Mouse (Mus musculus) forebrain, embryonic 16.5 days (tissue): Measurements from ENCODE around the gene Pak4. TPM values are rescaled to one million over a fixed set of nuclear protein-coding genes. Genes with fewer than 3 reads are reported as not detected.

Experiments used
- ATAC-seq: fragments of 200-750 bp; cut with Nextera tagmentation; 2 replicates; pipeline ENCODE4 v1.8.0; 2017; ENCODE audit warnings: mild to moderate bottlenecking, moderate library complexity
- H3K27ac ChIP-seq: fragments of 300-500 bp; sonication (generic); 2 replicates; pipeline ENCODE4 v1.5.1; 2014; ENCODE audit warnings: low read length, control low read depth
- H3K27me3 ChIP-seq: fragments of 300-500 bp; sonication (generic); replicated peaks from 2 replicates; pipeline ENCODE4 v1.6.1; 2014; ENCODE audit warnings: low read length; ENCODE audit not compliant: control insufficient read depth, insufficient read depth
- H3K36me3 ChIP-seq: fragments of 300-500 bp; sonication (generic); 2 replicates; pipeline ENCODE4 v1.6.1; 2014; ENCODE audit not compliant: control insufficient read depth, insufficient read depth
- H3K4me1 ChIP-seq: fragments of 300-500 bp; sonication (generic); replicated peaks from 2 replicates; pipeline ENCODE4 v1.6.1; 2014; ENCODE audit warnings: low read length; ENCODE audit not compliant: control insufficient read depth, insufficient read depth
- H3K4me2 ChIP-seq: fragments of 300-500 bp; sonication (generic); 2 replicates; pipeline ENCODE4 v1.6.1; 2014; ENCODE audit warnings: mild to moderate bottlenecking, low read length, control low read depth
- H3K4me3 ChIP-seq: fragments of 300-500 bp; sonication (generic); replicated peaks from 2 replicates; pipeline ENCODE4 v1.5.1; 2014; ENCODE audit warnings: mild to moderate bottlenecking, low read length, control low read depth
- H3K9ac ChIP-seq: fragments of 300-500 bp; sonication (generic); replicated peaks from 2 replicates; pipeline ENCODE4 v1.6.1; 2014; ENCODE audit warnings: low read depth, low read length, control low read depth
- H3K9me3 ChIP-seq: fragments of 300-500 bp; sonication (generic); 2 replicates; pipeline ENCODE4 v1.6.1; 2016; ENCODE audit warnings: low read length; ENCODE audit not compliant: control insufficient read depth
- WGBS: fragments of 180-500 bp; shearing (Covaris S2); extraction: QIAGEN DNeasy Blood & Tissue Kit; methylation state at CpG from one replicate; pipeline ENCODE4 v1.1.7; 2014; 5-methylcytosine and 5-hydroxymethylcytosine counted together
- polyA plus RNA-seq: library from polyadenylated mRNA; unstranded; fragments of >200 nt; fragmentation: Nextera tagmentation; extraction: Ambion mirVana; gene quantifications from 2 replicates; pipeline ENCODE4 v1.2.1, GENCODE M21; 2015

Pak4 gene
- polyA plus RNA-seq, 1 experiment from 2014 or later, result 26.7 TPM

DNA sequence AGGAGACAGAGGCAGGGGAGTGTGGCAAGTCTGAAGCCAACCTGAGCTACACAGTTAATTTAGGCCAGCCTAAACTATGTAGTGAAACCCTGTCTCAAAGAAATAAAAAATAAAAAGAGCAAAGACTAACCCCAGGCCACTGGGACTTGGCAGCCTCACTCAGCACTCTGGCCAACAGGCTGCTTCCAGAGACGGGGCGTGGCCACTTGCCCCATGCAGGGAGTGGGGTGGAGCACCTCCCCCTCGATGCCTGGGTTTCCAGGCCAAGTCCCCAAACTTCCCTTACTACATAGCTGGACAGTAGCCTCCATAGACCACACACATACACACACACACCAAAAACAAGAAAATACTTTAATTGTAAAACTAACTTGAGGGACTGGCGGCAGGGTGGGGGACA lies 39.5 kb downstream of the Pak4 start:
- H3K27ac ChIP-seq, result no peak overlapping the region
- no peak overlapping the region for H3K4me3 ChIP-seq
- H3K9ac ChIP-seq, result no peak overlapping the region
- 71% methylated on average over 4 of the region's 4 CpGs for WGBS
- H3K4me2 ChIP-seq, result no peak overlapping the region
- no peak for ATAC-seq
- H3K4me1 ChIP-seq, result no peaks in the 10 kb centered on the region
- H3K9me3 ChIP-seq, result no peaks in the 10 kb centered on the region
- no peaks in the 10 kb centered on the region for H3K27me3 ChIP-seq
- H3K36me3 ChIP-seq, result peaks cover 8% of the 10 kb centered on the region

DNA sequence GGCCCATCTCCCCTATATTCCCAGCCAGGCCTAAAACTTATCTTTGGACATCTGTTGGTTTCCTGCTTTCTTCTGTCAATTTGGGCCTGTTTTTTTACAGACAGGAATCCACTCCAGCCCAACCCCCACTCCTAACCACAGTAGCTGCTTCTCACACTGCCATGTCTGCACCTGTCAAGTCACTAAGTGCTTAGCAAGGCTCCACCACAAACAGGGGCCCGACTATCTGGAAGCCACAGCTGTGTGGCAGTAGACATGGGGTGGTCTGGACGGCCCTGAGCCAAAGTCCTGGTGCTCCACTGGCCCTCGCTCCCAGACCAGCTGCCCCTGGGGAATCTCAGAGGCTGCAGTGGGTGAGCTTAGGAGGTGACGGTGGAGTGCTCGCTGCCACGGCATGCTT lies 40.3 kb downstream of the Pak4 start:
- Histone ChIP-seq H3K27ac (no peak overlapping the region), H3K4me1 (no peaks in the 10 kb centered on the region), H3K9me3 (no peaks in the 10 kb centered on the region), H3K36me3 (peaks cover 8% of the 10 kb centered on the region), H3K4me3 (no peak overlapping the region), H3K9ac (no peak overlapping the region), H3K4me2 (no peak overlapping the region), H3K27me3 (no peaks in the 10 kb centered on the region)
- ATAC-seq, result no peak
- 85% methylated on average over 6 of the region's 6 CpGs for WGBS

DNA sequence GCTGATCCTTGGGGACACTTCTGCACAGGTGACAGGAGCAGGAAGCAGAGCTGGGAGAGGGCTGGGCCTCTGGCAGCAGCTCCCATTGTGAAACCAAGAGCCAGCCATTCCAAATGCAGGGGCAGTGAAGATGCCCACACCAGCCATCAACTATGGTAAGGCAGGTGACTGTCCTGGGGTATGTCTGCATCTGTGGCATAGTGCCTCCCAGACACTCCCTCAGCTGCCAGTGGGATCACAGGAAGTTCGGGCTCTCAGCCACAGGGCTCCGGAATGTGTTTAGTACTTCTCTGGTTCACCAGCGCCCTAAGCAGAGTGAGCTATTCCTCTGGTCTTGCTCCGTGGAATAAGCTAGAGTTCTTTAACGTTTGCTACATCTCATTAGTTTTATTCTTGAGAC lies 40.9 kb downstream of the Pak4 start:
- ATAC-seq, result no peak
- no peaks in the 10 kb centered on the region for H3K4me1 ChIP-seq
- no peak overlapping the region for H3K4me3 ChIP-seq
- H3K36me3 ChIP-seq, result peaks cover 6% of the 10 kb centered on the region
- 74% methylated on average over 5 of the region's 5 CpGs for WGBS
- H3K4me2 ChIP-seq, result no peak overlapping the region
- no peaks in the 10 kb centered on the region for H3K27me3 ChIP-seq
- no peak overlapping the region for H3K9ac ChIP-seq
- no peak overlapping the region for H3K27ac ChIP-seq
- H3K9me3 ChIP-seq, result no peaks in the 10 kb centered on the region

- WGBS, result 15% methylated on average over 5 of the region's 5 CpGs
- H3K27me3 ChIP-seq, result no peaks in the 10 kb centered on the region
Measured at GRCm38 (mm10) chr7:28555939-28556535, 41.9 kb downstream of the Pak4 start.

GRCm38 (mm10) chr7:28553076-28553475 lies 44.9 kb downstream of the Pak4 start:
- Histone ChIP-seq H3K27me3 (no peaks in the 10 kb centered on the region; the same call in 1 of the 2 replicates), H3K4me3 (no peak overlapping the region), H3K4me2 (no peak overlapping the region), H3K9me3 (no peaks in the 10 kb centered on the region), H3K36me3 (no peaks in the 10 kb centered on the region), H3K27ac (no peak overlapping the region), H3K9ac (no peak overlapping the region), H3K4me1 (no peaks in the 10 kb centered on the region)
- ATAC-seq, result no peak
- WGBS, result 97% methylated on average over 6 of the region's 6 CpGs

More at GRCm38 (mm10) chr7:28555939-28556535, 41.9 kb downstream of the Pak4 start:
- no peak overlapping the region for H3K9ac ChIP-seq
- ATAC-seq, result no peak
- no peak overlapping the region for H3K4me3 ChIP-seq
- H3K27ac ChIP-seq, result no peak overlapping the region
- H3K9me3 ChIP-seq, result no peaks in the 10 kb centered on the region
- H3K4me2 ChIP-seq, result no peak overlapping the region
- H3K36me3 ChIP-seq, result peaks cover 6% of the 10 kb centered on the region
- H3K4me1 ChIP-seq, result no peaks in the 10 kb centered on the region

GRCm38 (mm10) chr7:28547628-28548027 lies 50.4 kb downstream of the Pak4 start:
- WGBS, result 72% methylated on average over 7 of the region's 7 CpGs
- H3K4me1 ChIP-seq, result peaks cover 8% of the 10 kb centered on the region
- H3K9ac ChIP-seq, result no peak overlapping the region
- H3K9me3 ChIP-seq, result no peaks in the 10 kb centered on the region
- H3K27ac ChIP-seq, result no peak overlapping the region
- H3K27me3 ChIP-seq, result peaks cover 31% of the 10 kb centered on the region
- H3K36me3 ChIP-seq, result no peaks in the 10 kb centered on the region
- no peak for ATAC-seq
- no peak overlapping the region for H3K4me3 ChIP-seq
- no peak overlapping the region for H3K4me2 ChIP-seq

- no peak within 1 kb of the TSS for H3K9ac ChIP-seq
- no peaks in the 10 kb centered on the region for H3K9me3 ChIP-seq
- H3K4me1 ChIP-seq, result peaks cover 8% of the 10 kb centered on the region
- H3K36me3 ChIP-seq, result no peaks in the 10 kb centered on the region
- no peak within 1 kb of the TSS for H3K27ac ChIP-seq
- peaks cover 31% of the 10 kb centered on the region for H3K27me3 ChIP-seq
- WGBS, result 7% methylated on average over 5 of the region's 5 CpGs
- H3K4me2 ChIP-seq, result peak within 1 kb of the TSS; percentile 53
- ATAC-seq, result no peak
- peak within 1 kb of the TSS; percentile 28 for H3K4me3 ChIP-seq
Measured at GRCm38 (mm10) chr7:28547154-28547553, 50.8 kb downstream of the Pak4 start, which contains the start of gene Nccrp1. Gene Nccrp1, minus strand, starts transcription at chr7:28547254.

DNA sequence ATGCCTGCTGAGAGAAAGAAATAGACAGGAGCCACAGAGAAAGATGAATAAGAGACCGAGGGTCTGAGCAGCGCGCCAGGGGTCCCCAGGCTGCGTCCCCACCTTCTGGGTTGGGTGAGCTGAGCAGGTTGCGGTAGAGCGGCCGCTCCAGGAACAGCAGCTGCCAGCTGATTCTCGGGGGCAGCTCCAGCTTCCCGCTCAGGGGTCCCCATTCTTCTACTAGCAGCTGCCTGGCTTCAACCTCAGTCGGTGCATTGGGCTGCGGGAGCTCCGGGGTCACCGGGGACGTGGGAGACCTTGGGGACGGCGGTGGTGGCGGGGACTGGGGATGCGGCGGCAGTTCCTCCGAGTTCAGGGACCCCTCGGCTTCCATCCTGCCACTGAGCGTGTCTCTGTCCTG lies 51.3 kb downstream of the Pak4 start:
- Histone ChIP-seq H3K4me2 (peak overlapping the region; percentile 53), H3K27me3 (peaks cover 31% of the 10 kb centered on the region), H3K9ac (no peak overlapping the region), H3K4me1 (peaks cover 8% of the 10 kb centered on the region), H3K27ac (no peak overlapping the region), H3K4me3 (peak overlapping the region; percentile 28), H3K36me3 (no peaks in the 10 kb centered on the region), H3K9me3 (no peaks in the 10 kb centered on the region)
- WGBS, result 2% methylated on average over 22 of the region's 22 CpGs
- ATAC-seq, result no peak

GRCm38 (mm10) chr7:28545891-28546210 lies 52.1 kb downstream of the Pak4 start:
- H3K9me3 ChIP-seq, result no peaks in the 10 kb centered on the region
- H3K9ac ChIP-seq, result no peak overlapping the region
- H3K4me1 ChIP-seq, result peaks cover 8% of the 10 kb centered on the region
- H3K27ac ChIP-seq, result no peak overlapping the region
- no peak overlapping the region for H3K4me2 ChIP-seq
- H3K27me3 ChIP-seq, result peaks cover 31% of the 10 kb centered on the region
- 44% methylated on average over 7 of the region's 7 CpGs for WGBS
- H3K36me3 ChIP-seq, result no peaks in the 10 kb centered on the region
- H3K4me3 ChIP-seq, result no peak overlapping the region
- ATAC-seq, result no peak
